Mouse (Mus musculus): ENCODE results near the gene Fam107b.
A peak's percentile ranks its signal among the peaks of the same experiment; 100 is the strongest.

Fam107b gene

GRCm38 (mm10) chr2:3745041-3745440 is 174.8 kb downstream of the Fam107b start:
- DNase-seq, result peak; percentile 39

- no peak for DNase-seq
These were observed 175.8 kb downstream of the Fam107b start for GRCm38 (mm10) chr2:3745910-3746606.

- DNase-seq, result peak; percentile 69
These were observed 178.6 kb downstream of the Fam107b start for GRCm38 (mm10) chr2:3748714-3749503.

GRCm38 (mm10) chr2:3749504-3750024 is 179.3 kb downstream of the Fam107b start:
- no peak for DNase-seq

- no peak for DNase-seq
These were observed 179.8 kb downstream of the Fam107b start for GRCm38 (mm10) chr2:3750126-3750525.

- DNase-seq, result peak; percentile 65
These were observed 182.1 kb downstream of the Fam107b start for GRCm38 (mm10) chr2:3752365-3752764.

GRCm38 (mm10) chr2:3752893-3753292 is 182.6 kb downstream of the Fam107b start:
- DNase-seq, result no peak

- DNase-seq, result peak; percentile 52
These were observed 183.5 kb downstream of the Fam107b start for GRCm38 (mm10) chr2:3753749-3754148.

GRCm38 (mm10) chr2:3755936-3756335 is 185.6 kb downstream of the Fam107b start:
- DNase-seq, result no peak

GRCm38 (mm10) chr2:3758406-3758805 is 188.1 kb downstream of the Fam107b start:
- no peak for DNase-seq

- no peak for DNase-seq
These were observed 190.0 kb downstream of the Fam107b start for GRCm38 (mm10) chr2:3760234-3760836.

- no peak for DNase-seq
These were observed 193.8 kb downstream of the Fam107b start for GRCm38 (mm10) chr2:3764136-3764535.

GRCm38 (mm10) chr2:3765957-3766783 is 195.9 kb downstream of the Fam107b start:
- DNase-seq, result peak; percentile 34

- DNase-seq, result peak; percentile 79
These were observed 199.0 kb downstream of the Fam107b start for GRCm38 (mm10) chr2:3769260-3769659.

GRCm38 (mm10) chr2:3769786-3770318 is 199.6 kb downstream of the Fam107b start:
- no peak for DNase-seq

GRCm38 (mm10) chr2:3770383-3770782 is 200.1 kb downstream of the Fam107b start:
- no peak for DNase-seq

GRCm38 (mm10) chr2:3771483-3771882 is 201.2 kb downstream of the Fam107b start:
- DNase-seq, result no peak

- DNase-seq, result no peak
These were observed 202.8 kb downstream of the Fam107b start for GRCm38 (mm10) chr2:3773089-3773488.

- no peak for DNase-seq
These were observed 205.3 kb downstream of the Fam107b start for GRCm38 (mm10) chr2:3775569-3775968.

- no peak for DNase-seq
These were observed 205.8 kb downstream of the Fam107b start for GRCm38 (mm10) chr2:3776045-3776444.

GRCm38 (mm10) chr2:3777696-3778095 is 207.4 kb downstream of the Fam107b start:
- DNase-seq, result no peak

GRCm38 (mm10) chr2:3785546-3785945 is 215.3 kb downstream of the Fam107b start:
- DNase-seq, result no peak
